Mouse (Mus musculus) right cerebral cortex, postnatal 4 days (tissue): Measurements from ENCODE around the gene Scarb1.

Experiments
- DNase-seq: peaks from one replicate; pipeline ENCODE4 v3.0.0-alpha.2; 2022

Scarb1 gene

DNA sequence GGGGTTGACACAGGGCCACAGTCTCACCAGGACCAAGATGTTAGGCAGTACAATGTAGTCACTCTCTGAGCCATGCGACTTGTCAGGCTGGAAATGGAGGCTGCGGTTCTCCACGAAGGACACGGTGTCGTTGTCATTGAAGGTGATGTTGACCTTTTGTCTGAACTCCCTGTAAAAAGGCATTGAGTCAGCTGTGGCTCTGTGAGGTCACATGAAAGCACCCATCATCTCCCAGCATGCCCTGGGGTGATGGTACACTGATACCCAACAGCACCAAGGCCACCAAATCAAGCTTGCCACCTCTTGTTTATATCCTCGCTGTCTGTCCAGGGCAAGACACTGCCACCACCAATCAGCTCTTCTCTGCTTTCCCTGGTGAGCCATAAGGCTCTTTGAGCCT, 37.8 kb downstream of the Scarb1 start:
- no peak for DNase-seq

DNA sequence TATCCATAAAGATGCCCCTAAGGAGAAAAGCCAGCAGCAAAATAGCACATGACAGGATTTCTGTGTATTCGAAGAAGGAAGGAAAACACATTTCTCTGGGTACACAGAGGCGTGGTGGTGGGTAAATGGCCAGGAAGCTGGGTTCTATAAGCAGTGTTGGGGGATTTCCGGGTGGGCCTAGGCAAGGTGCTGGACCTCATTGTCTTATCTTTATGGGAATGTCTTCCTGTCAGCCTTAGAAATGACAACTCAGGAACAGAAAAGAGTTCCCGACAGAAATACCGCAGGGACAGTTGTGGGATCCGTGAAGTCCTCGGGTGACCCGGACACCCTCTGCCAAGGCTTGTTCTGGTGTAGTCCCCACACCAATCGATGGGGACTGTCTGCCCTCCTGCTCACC, 42.7 kb downstream of the Scarb1 start:
- DNase-seq = no peak

- no peak for DNase-seq
These were observed 43.7 kb downstream of the Scarb1 start for GRCm38 (mm10) chr5:125297171-125297570.

DNA sequence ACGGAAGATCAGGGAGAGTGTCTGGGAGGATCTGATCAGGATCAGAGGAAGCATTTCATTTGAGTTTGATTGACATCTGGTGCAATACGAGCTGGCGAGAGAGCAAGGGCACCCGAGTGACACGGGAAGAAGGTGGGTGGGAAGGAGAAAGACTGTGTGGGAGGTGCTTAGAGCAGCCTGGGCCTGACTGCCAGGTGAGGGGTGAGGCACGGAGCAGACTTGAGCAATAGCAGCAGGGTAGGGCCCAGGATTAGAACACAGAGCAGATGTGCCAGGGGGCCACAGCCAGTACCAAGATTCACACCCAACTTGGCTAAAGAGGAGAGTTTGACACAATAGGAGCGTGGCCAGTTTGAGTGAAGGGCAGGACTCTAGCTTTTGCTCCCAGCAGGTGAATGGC, 47.9 kb downstream of the Scarb1 start:
- DNase-seq = no peak

DNA sequence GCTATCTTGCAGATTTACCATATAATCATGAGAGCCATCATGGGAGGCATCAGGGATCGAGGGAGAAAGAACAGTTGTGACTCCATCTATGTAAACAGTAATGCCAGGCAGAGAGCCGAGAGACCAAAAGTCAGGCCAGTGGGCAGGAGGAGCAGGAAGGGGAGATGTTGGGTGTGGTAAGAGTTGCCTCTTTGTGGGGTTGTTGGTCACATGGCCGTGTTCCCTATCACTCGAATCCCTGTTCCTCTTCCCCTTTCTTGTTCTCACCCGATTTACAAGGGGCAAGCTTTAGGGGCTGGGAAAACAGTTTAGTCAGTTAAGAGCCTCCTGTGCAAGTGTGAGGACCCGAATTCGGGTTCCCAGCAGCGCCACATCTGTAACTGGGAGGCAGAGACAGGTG, 49.0 kb downstream of the Scarb1 start:
- no peak for DNase-seq

DNA sequence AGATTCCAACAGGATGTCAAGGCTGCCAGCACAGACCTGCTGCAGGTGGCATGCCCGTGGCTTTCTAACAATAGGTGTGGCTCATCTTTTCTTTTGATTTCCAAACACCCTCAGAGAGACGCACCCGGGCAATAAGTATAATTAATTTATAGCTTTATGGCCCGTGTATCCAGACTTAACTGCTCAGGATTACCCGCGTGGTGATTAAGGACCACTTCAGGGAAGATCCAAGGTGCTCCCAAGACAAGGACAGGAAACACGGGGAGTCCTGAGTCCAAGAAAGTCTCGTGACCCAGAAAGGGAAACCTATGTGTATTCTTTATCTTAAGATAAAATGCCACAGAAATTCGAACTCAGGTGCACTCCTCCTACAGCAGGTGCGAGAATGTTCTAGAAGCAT, 49.5 kb downstream of the Scarb1 start:
- no peak for DNase-seq

DNA sequence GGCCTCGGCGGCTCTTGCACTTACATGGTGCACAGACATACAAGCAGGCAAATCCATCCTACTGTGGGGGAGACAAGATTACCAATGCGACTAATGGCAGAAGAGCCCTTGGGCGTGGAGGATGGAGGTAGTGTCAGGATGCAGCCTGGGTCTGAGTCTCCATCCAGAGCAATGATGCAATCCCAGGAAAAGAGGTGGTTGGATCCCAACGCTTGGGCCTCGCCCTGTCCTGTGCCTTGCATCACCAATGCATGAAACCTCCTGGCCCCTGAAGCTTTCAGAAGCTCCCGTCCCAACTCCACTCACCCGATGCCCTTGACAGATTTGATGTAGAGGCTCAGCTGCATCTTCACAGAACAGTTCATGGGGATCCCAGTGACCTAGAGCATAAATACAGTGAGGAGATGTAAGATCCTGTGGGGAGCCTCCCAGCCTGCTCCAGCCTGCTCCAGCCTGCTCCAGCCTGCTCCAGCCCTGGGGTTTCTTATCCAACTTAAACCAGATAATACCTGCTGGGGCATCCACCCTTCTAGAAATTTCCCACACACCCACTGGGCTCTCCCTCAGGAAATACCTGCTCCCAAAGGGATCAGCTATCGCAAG, 53.7 kb downstream of the Scarb1 start:
- no peak for DNase-seq

DNA sequence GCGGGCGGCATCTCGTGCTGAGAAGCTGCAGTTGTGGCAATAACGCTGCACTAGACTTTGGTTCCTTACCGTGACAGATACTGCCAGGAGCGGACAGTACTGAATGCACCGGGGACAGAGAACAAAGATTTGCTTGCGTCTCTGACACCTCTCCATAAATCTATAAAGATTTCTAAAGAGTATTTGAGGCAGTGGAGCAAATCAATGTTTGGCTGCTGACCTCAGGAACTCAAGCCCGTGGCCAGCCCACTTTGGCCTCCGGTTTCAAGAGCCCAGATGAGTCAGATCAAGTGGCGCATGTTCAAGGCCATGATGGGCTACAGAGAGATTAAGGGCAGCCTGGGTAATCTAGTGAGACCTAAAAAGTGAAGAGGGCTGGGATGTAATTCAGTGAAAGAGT, 54.8 kb downstream of the Scarb1 start:
- no peak for DNase-seq

GRCm38 (mm10) chr5:125283748-125284640, 56.9 kb downstream of the Scarb1 start:
- DNase-seq = peak; percentile 48

- no peak for DNase-seq
These were observed 61.7 kb downstream of the Scarb1 start for GRCm38 (mm10) chr5:125279216-125279615.

GRCm38 (mm10) chr5:125278314-125278713, 62.6 kb downstream of the Scarb1 start:
- DNase-seq = no peak

- no peak for DNase-seq
These were observed 63.6 kb downstream of the Scarb1 start for GRCm38 (mm10) chr5:125277313-125277712.

GRCm38 (mm10) chr5:125276765-125277164, 64.1 kb downstream of the Scarb1 start:
- DNase-seq = no peak

GRCm38 (mm10) chr5:125275315-125275714, 65.6 kb downstream of the Scarb1 start:
- DNase-seq = no peak

DNA sequence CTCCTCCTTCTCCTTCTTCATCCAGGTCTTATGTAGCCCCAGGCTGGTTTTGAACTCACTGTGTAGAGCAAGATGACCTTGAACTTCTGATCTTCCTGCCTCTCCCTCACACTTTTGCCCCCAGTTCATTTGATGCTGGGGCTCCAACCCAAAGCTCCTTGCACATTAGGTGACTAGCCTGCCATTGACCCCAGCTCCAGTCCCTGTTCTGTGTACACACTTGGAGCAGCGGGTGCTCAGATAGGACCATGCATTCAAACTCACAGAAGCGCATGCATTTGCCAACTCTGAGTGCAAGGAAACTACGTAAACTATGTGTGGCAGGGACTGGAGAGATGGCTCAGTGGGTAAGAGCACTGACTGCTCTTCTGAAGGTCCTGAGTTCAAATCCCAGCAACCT, 66.1 kb downstream of the Scarb1 start:
- DNase-seq = no peak

DNA sequence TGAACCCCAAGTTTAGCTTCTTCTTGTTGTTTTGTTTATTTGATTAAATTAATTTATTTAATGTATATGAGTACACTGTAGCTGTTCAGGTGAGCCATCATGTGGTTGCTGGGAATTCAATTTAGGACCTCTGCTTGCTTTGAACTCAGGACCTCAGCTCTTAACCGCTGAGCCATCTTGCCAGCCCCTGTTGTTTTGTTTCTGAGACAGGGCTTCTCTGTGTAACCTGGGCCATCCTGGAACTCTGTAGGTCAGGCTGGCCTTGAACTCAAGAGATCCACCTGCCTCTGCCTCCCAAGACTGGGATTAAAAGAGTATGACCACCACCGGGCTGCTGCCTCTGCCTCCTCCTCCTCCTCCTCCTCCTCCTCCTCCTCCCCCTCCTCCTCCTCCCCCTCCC, 66.7 kb downstream of the Scarb1 start:
- DNase-seq = no peak

- DNase-seq = peak; percentile 48
These were observed 67.2 kb downstream of the Scarb1 start for GRCm38 (mm10) chr5:125273666-125274109.

GRCm38 (mm10) chr5:125272231-125272988, 68.5 kb downstream of the Scarb1 start:
- no peak for DNase-seq

- DNase-seq = peak; percentile 84
These were observed 69.2 kb downstream of the Scarb1 start for GRCm38 (mm10) chr5:125271531-125272203.

GRCm38 (mm10) chr5:125270587-125271130, 70.2 kb downstream of the Scarb1 start:
- DNase-seq = peak; percentile 81

DNA sequence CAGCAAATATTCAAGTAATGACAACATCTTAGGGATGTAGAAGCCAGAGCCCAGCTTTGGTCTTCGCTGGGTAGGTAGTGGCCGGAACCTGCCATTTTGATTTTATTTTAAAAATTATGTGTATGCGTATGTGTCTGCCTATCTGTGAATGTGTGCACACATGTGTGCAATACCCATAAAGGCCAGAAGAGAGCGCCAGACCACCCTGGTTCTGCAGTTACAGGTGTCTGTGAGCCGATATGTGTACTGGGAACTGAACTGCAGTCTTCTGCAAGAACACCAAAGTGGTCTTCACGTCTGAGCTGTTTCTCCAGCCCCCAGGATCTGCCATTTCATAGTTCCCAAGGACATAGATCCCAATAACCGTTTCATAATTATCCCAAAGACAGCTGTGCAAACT, 71.1 kb downstream of the Scarb1 start:
- no peak for DNase-seq

DNA sequence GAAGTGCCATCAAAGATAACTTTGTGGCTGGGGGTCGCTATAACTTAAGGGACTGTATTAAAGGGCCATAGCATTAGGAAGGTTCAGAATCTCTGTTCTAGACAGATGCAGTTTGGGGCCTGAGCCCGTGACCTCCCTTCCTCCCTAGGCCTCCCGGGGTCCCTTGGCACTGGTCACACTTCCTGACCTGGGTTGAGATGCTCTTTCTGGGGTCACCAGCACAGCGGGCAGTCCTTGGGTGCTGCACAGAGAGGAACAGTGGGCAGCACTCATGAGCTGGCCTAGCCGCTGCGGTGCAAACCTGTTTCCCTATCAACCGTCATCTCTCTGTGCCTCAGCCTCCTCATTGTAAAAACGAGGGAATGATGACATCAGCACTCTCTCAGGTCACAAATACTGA, 71.5 kb downstream of the Scarb1 start:
- DNase-seq = no peak
